Mouse (Mus musculus) ES-Bruce4 (cell line): ENCODE results near the gene Klf13. TPM values are rescaled to one million over a fixed set of nuclear protein-coding genes. Genes with fewer than 3 reads are reported as not detected.

ENCODE experiments used
- H3K27ac ChIP-seq: 2 replicates; pipeline ENCODE4 v1.5.1; 2012; ENCODE audit warnings: low read length, inconsistent platforms; ENCODE audit not compliant: insufficient read depth
- H3K27me3 ChIP-seq: 2 replicates; pipeline ENCODE4 v1.6.1; 2012; ENCODE audit warnings: mild to moderate bottlenecking, low read length, inconsistent platforms; ENCODE audit not compliant: control insufficient read depth, poor library complexity, insufficient read depth, severe bottlenecking
- H3K36me3 ChIP-seq: 2 replicates; pipeline ENCODE4 v1.6.1; 2012; ENCODE audit warnings: inconsistent platforms, mild to moderate bottlenecking, low read length, moderate library complexity; ENCODE audit not compliant: control insufficient read depth, poor library complexity, insufficient read depth, severe bottlenecking
- H3K4me1 ChIP-seq: one replicate; pipeline ENCODE4 v1.8.1; 2011; ENCODE audit warnings: low read length; ENCODE audit not compliant: control insufficient read depth, insufficient read depth
- H3K4me3 ChIP-seq: 2 replicates; pipeline ENCODE4 v1.5.1; 2011; ENCODE audit warnings: low read depth, mild to moderate bottlenecking, low read length
- H3K9ac ChIP-seq: 2 replicates; pipeline ENCODE4 v1.6.1; 2012; ENCODE audit warnings: low read depth, mild to moderate bottlenecking, inconsistent platforms; ENCODE audit not compliant: poor library complexity, severe bottlenecking
- H3K9me3 ChIP-seq: replicated peaks from 2 replicates; pipeline ENCODE4 v1.6.1; 2012; ENCODE audit warnings: mild to moderate bottlenecking, low read length, inconsistent platforms; ENCODE audit not compliant: control insufficient read depth, poor library complexity, insufficient read depth, severe bottlenecking
- CTCF ChIP-seq: IDR thresholded peaks from one replicate; pipeline ENCODE4 v1.8.1; 2011; ENCODE audit warnings: low read depth, low read length
- EP300 ChIP-seq: IDR thresholded peaks from 2 replicates; pipeline ENCODE4 v1.6.1; 2011; ENCODE audit warnings: low read depth, low read length; ENCODE audit not compliant: insufficient read depth
- POLR2A ChIP-seq: IDR thresholded peaks from one replicate; pipeline ENCODE4 v1.8.1; 2011; ENCODE audit warnings: low read length; ENCODE audit not compliant: insufficient read depth
- polyA plus RNA-seq: library from polyadenylated mRNA; stranded (reverse); fragments of >200 nt; gene quantifications from 2 replicates; pipeline ENCODE4 v1.2.4, GENCODE M21; 2011; ENCODE audit warnings: low read depth; ENCODE audit not compliant: missing spikeins, insufficient read depth, insufficient read length

The Klf13 gene
- polyA plus RNA-seq, 1 experiment: 36.5 TPM

GRCm38 (mm10) chr7:63963632-63964031 lies 24.9 kb upstream of the Klf13 start:
- no peak for TF ChIP-seq POLR2A
- TF ChIP-seq CTCF: no peak
- no peak for TF ChIP-seq EP300
- Histone ChIP-seq H3K4me3 (no peak overlapping the region), H3K36me3 (no peaks in the 10 kb centered on the region), H3K9me3 (no peaks in the 10 kb centered on the region), H3K27ac (no peak overlapping the region), H3K4me1 (peaks cover 1% of the 10 kb centered on the region), H3K27me3 (no peaks in the 10 kb centered on the region), H3K9ac (no peak overlapping the region)

- no peaks in the 10 kb centered on the region for H3K36me3 ChIP-seq
- H3K27me3 ChIP-seq: no peaks in the 10 kb centered on the region
- peak overlapping the region; percentile 63 for H3K4me3 ChIP-seq
- peak overlapping the region; percentile 99 for H3K27ac ChIP-seq
- peaks cover 14% of the 10 kb centered on the region for H3K4me1 ChIP-seq
- TF ChIP-seq POLR2A: no peak
- TF ChIP-seq EP300: no peak
- TF ChIP-seq CTCF: no peak
- no peaks in the 10 kb centered on the region for H3K9me3 ChIP-seq
- peak overlapping the region; percentile 62 for H3K9ac ChIP-seq
Measured at GRCm38 (mm10) chr7:63957872-63958640, 19.3 kb upstream of the Klf13 start.

GRCm38 (mm10) chr7:63956981-63957713 lies 18.4 kb upstream of the Klf13 start:
- peak; percentile 74 for TF ChIP-seq POLR2A
- no peak for TF ChIP-seq CTCF
- TF ChIP-seq EP300: peak; percentile 100
- Histone ChIP-seq H3K4me3 (peak overlapping the region; percentile 63), H3K36me3 (no peaks in the 10 kb centered on the region), H3K9ac (peak overlapping the region; percentile 62), H3K9me3 (no peaks in the 10 kb centered on the region), H3K4me1 (peaks cover 20% of the 10 kb centered on the region), H3K27ac (peak overlapping the region; percentile 99), H3K27me3 (no peaks in the 10 kb centered on the region)

DNA sequence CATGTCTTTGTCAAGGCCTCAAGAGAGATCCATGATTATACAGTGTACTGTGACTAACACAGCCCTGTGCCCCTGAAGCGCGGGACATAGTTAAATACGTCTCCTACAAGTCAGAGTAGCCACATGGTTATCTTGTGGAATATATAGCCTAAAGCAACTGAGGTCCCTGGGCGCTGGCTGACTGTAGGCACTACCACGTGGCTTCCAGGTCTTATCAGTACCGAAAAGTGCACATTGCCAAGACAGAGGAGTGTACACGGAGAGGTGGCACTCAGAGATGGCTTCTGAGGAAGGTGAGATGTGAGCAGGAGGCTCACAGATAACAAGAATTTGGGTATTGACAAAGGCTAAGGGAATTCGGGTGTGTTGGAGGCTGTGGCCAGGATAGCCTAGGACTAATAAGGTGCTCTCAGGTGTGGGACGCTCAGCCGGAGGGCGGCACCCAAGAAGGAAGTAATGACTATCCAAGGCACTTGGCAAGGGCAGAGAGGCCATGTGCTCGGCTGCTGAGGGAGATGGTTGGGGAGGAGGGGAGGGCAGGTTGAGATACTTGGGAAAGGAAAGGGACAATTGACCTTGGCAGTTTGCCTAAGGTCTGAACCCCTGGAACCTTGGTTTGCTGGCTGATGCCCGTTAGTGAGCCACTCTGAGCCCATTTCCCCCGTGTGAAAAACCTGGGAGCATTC lies 17.6 kb upstream of the Klf13 start:
- no peak overlapping the region for H3K4me3 ChIP-seq
- no peaks in the 10 kb centered on the region for H3K9me3 ChIP-seq
- peaks cover 24% of the 10 kb centered on the region for H3K4me1 ChIP-seq
- H3K36me3 ChIP-seq: no peaks in the 10 kb centered on the region
- H3K27me3 ChIP-seq: no peaks in the 10 kb centered on the region
- TF ChIP-seq CTCF: no peak
- no peak for TF ChIP-seq POLR2A
- no peak for TF ChIP-seq EP300
- H3K9ac ChIP-seq: peak overlapping the region; percentile 9; the same call in 1 of the 2 replicates
- H3K27ac ChIP-seq: peak overlapping the region; percentile 95

DNA sequence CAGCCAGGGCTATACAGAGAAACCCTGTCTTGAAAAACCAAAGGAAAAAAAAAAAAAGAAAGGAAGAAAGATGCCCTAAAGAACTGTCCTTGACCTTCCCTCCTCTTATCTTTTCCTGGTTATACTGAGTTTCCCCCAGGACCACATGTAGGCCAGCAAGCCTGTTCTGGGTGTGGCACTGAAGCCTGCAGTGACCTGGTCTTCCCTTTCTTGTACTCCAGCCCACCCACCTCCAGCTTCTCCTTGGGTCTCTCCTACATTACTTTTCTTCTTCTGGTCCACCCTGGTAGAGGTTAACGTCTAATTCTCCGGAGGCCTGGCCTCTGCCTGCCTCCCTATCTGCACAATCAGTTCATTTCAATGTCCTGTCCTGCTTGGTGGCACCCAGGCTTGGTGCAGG lies 16.7 kb upstream of the Klf13 start:
- H3K4me3 ChIP-seq: no peak overlapping the region
- peaks cover 27% of the 10 kb centered on the region for H3K4me1 ChIP-seq
- H3K9me3 ChIP-seq: no peaks in the 10 kb centered on the region
- H3K27me3 ChIP-seq: no peaks in the 10 kb centered on the region
- H3K27ac ChIP-seq: peak overlapping the region; percentile 95
- H3K36me3 ChIP-seq: no peaks in the 10 kb centered on the region
- TF ChIP-seq EP300 (0 out of 2 replicates have a peak, but pooled peaks have one; percentile 67), CTCF (no peak)
- no peak overlapping the region for H3K9ac ChIP-seq
